Mouse (Mus musculus): ENCODE results near the gene Mpc1. TPM values are rescaled to one million over a fixed set of nuclear protein-coding genes. Genes with fewer than 3 reads are reported as not detected.
A peak's percentile ranks its signal among the peaks of the same experiment; 100 is the strongest.
"Not testable (repeated sequence)": the region's sequence is repeated elsewhere in the genome, so short reads cannot be mapped to it uniquely, and the experiment has no call there.

Mpc1 gene
- total and polyA plus RNA-seq, 2 experiments: 305 to 762 TPM

GRCm38 (mm10) chr17:8251704-8252103, 31.0 kb upstream of the Mpc1 start:
- Histone ChIP-seq H3K9ac (ENCODE audit: low read depth, low read length) (no peak overlapping the region), H3K36me3 (ENCODE audit: control insufficient read depth, insufficient read depth, low read length) (no peaks in the 10 kb centered on the region), H3K4me1 (ENCODE audit: control insufficient read depth, insufficient read depth, low read length) (no peaks in the 10 kb centered on the region), H3K27me3 (ENCODE audit: control insufficient read depth, insufficient read depth, low read length) (no peaks in the 10 kb centered on the region), H3K79me2 (ENCODE audit: control insufficient read depth, insufficient read depth, low read length) (no peaks in the 10 kb centered on the region), H3K27ac (replicated peaks; ENCODE audit: insufficient read depth, low read depth, low read length) (no peak overlapping the region), H3K4me3 (ENCODE audit: insufficient read depth, low read depth, low read length) (no peak overlapping the region)
- WGBS: 86% methylated on average over 7 of the region's 7 CpGs
- TF ChIP-seq POLR2A (IDR thresholded peaks at IDR 0.05; ENCODE audit: extremely low read depth, insufficient read depth, low read length): no peak
- no peak for TF ChIP-seq CTCF (IDR thresholded peaks at IDR 0.05; ENCODE audit: low read depth, low read length)
- DNase-seq (ENCODE audit: extremely low read depth, low read depth, low spot score): no peak

GRCm38 (mm10) chr17:8254268-8254667, 28.4 kb upstream of the Mpc1 start:
- TF ChIP-seq POLR2A (IDR thresholded peaks at IDR 0.05; ENCODE audit: extremely low read depth, insufficient read depth, low read length): no peak
- TF ChIP-seq CTCF (IDR thresholded peaks at IDR 0.05; ENCODE audit: low read depth, low read length): no peak
- Histone ChIP-seq H3K9ac (ENCODE audit: low read depth, low read length) (no peak overlapping the region), H3K27ac (replicated peaks; ENCODE audit: insufficient read depth, low read depth, low read length) (no peak overlapping the region), H3K36me3 (ENCODE audit: control insufficient read depth, insufficient read depth, low read length) (no peaks in the 10 kb centered on the region), H3K79me2 (ENCODE audit: control insufficient read depth, insufficient read depth, low read length) (no peaks in the 10 kb centered on the region), H3K4me1 (ENCODE audit: control insufficient read depth, insufficient read depth, low read length) (no peaks in the 10 kb centered on the region), H3K4me3 (ENCODE audit: insufficient read depth, low read depth, low read length) (no peak overlapping the region), H3K27me3 (ENCODE audit: control insufficient read depth, insufficient read depth, low read length) (no peaks in the 10 kb centered on the region)
- no peak for DNase-seq (ENCODE audit: extremely low read depth, low read depth, low spot score)

GRCm38 (mm10) chr17:8254914-8255313, 27.8 kb upstream of the Mpc1 start:
- Histone ChIP-seq H3K27ac (replicated peaks; ENCODE audit: insufficient read depth, low read depth, low read length) (no peak overlapping the region), H3K4me3 (ENCODE audit: insufficient read depth, low read depth, low read length) (no peak overlapping the region), H3K27me3 (ENCODE audit: control insufficient read depth, insufficient read depth, low read length) (no peaks in the 10 kb centered on the region), H3K9ac (ENCODE audit: low read depth, low read length) (no peak overlapping the region), H3K79me2 (ENCODE audit: control insufficient read depth, insufficient read depth, low read length) (no peaks in the 10 kb centered on the region), H3K36me3 (ENCODE audit: control insufficient read depth, insufficient read depth, low read length) (no peaks in the 10 kb centered on the region), H3K4me1 (ENCODE audit: control insufficient read depth, insufficient read depth, low read length) (no peaks in the 10 kb centered on the region)
- DNase-seq (ENCODE audit: extremely low read depth, low read depth, low spot score): no peak
- 70% methylated on average over 3 of the region's 3 CpGs for WGBS
- TF ChIP-seq CTCF (IDR thresholded peaks at IDR 0.05; ENCODE audit: low read depth, low read length): no peak
- TF ChIP-seq POLR2A (IDR thresholded peaks at IDR 0.05; ENCODE audit: extremely low read depth, insufficient read depth, low read length): no peak

GRCm38 (mm10) chr17:8255583-8255982, 27.1 kb upstream of the Mpc1 start:
- Histone ChIP-seq H3K4me3 (ENCODE audit: insufficient read depth, low read depth, low read length) (no peak overlapping the region), H3K27me3 (ENCODE audit: control insufficient read depth, insufficient read depth, low read length) (0 out of 2 replicates have a peak, but pooled peaks cover under 1% of the 10 kb centered on the region), H3K79me2 (ENCODE audit: control insufficient read depth, insufficient read depth, low read length) (no peaks in the 10 kb centered on the region), H3K36me3 (ENCODE audit: control insufficient read depth, insufficient read depth, low read length) (no peaks in the 10 kb centered on the region), H3K4me1 (ENCODE audit: control insufficient read depth, insufficient read depth, low read length) (no peaks in the 10 kb centered on the region), H3K9ac (ENCODE audit: low read depth, low read length) (no peak overlapping the region), H3K27ac (replicated peaks; ENCODE audit: insufficient read depth, low read depth, low read length) (no peak overlapping the region)
- DNase-seq (ENCODE audit: extremely low read depth, low read depth, low spot score): no peak
- no peak for TF ChIP-seq POLR2A (IDR thresholded peaks at IDR 0.05; ENCODE audit: extremely low read depth, insufficient read depth, low read length)
- TF ChIP-seq CTCF (IDR thresholded peaks at IDR 0.05; ENCODE audit: low read depth, low read length): no peak
- WGBS: 77% methylated on average over 6 of the region's 6 CpGs

- DNase-seq (ENCODE audit: extremely low read depth, low read depth, low spot score): peak; percentile 33
- no peak overlapping the region for H3K4me3 ChIP-seq (ENCODE audit: insufficient read depth, low read depth, low read length)
- 64% methylated on average over 8 of the region's 8 CpGs for WGBS
- H3K9ac ChIP-seq (ENCODE audit: low read depth, low read length): no peak overlapping the region
- H3K27me3 ChIP-seq (ENCODE audit: control insufficient read depth, insufficient read depth, low read length): peaks cover 3% of the 10 kb centered on the region; the same call in 1 of the 2 replicates
- no peaks in the 10 kb centered on the region for H3K36me3 ChIP-seq (ENCODE audit: control insufficient read depth, insufficient read depth, low read length)
- H3K79me2 ChIP-seq (ENCODE audit: control insufficient read depth, insufficient read depth, low read length): no peaks in the 10 kb centered on the region
- H3K27ac ChIP-seq (replicated peaks; ENCODE audit: insufficient read depth, low read depth, low read length): no peak overlapping the region
- TF ChIP-seq POLR2A (IDR thresholded peaks at IDR 0.05; ENCODE audit: extremely low read depth, insufficient read depth, low read length) (no peak), CTCF (IDR thresholded peaks at IDR 0.05; ENCODE audit: low read depth, low read length) (peak; percentile 30; the same call in 1 of the 2 replicates)
- H3K4me1 ChIP-seq (ENCODE audit: control insufficient read depth, insufficient read depth, low read length): no peaks in the 10 kb centered on the region
Observed at GRCm38 (mm10) chr17:8256982-8257381, 25.7 kb upstream of the Mpc1 start.

- not testable (repeated sequence) for H3K79me2 ChIP-seq (ENCODE audit: control insufficient read depth, insufficient read depth, low read length); H3K36me3 ChIP-seq (ENCODE audit: control insufficient read depth, insufficient read depth, low read length); H3K27me3 ChIP-seq (ENCODE audit: control insufficient read depth, insufficient read depth, low read length); H3K4me1 ChIP-seq (ENCODE audit: control insufficient read depth, insufficient read depth, low read length); H3K4me3 ChIP-seq (ENCODE audit: insufficient read depth, low read depth, low read length); H3K27ac ChIP-seq (replicated peaks; ENCODE audit: insufficient read depth, low read depth, low read length); H3K9ac ChIP-seq (ENCODE audit: low read depth, low read length)
- DNase-seq (ENCODE audit: extremely low read depth, low read depth, low spot score): peak; percentile 73
- 14% methylated on average over 7 of the region's 7 CpGs for WGBS
- TF ChIP-seq CTCF (IDR thresholded peaks at IDR 0.05; ENCODE audit: low read depth, low read length): peak; percentile 56
Observed at GRCm38 (mm10) chr17:8264638-8265037, 18.1 kb upstream of the Mpc1 start.

All from liver, adult 2 months (tissue).